Mouse (Mus musculus): ENCODE data around the gene Rint1.

GRCm38 (mm10) chr5:23863166-23864053 is 75.9 kb downstream of the Rint1 start:
- no peak for TF ChIP-seq CTCF (IDR thresholded peaks at IDR 0.05; ENCODE audit: low read depth)
- TF ChIP-seq EP300 (optimal IDR thresholded peaks at IDR 0.05): no peak

All from stomach, postnatal 0 days (tissue).